Mouse (Mus musculus) right cerebral cortex, postnatal 4 days (tissue): Measurements from ENCODE around the gene Gucy2c.

Source experiments
- DNase-seq: peaks from one replicate; pipeline ENCODE4 v3.0.0-alpha.2; 2022

Gucy2c gene

GRCm38 (mm10) chr6:136723171-136723570, 58.4 kb downstream of the Gucy2c start:
- DNase-seq, result no peak

DNA sequence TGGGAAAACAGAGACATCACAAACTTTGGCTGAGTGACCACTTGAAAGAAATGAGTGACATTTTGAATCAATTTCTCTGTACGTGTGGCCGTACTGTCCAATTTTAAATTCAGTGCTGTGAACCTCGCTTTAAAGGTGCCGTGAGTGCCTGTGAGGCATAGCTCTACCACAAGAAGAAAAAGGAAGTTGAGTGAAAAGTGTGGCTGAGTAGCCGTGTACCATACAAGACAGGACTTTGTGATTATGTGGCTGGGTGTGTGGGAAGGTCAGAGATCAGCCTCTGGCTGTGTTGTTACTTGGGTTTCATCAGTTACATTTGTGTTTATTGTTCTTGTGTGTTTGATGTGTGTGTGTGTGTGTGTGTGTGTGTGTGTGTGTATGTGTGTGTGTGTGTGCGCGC, 59.0 kb downstream of the Gucy2c start:
- DNase-seq, result no peak

DNA sequence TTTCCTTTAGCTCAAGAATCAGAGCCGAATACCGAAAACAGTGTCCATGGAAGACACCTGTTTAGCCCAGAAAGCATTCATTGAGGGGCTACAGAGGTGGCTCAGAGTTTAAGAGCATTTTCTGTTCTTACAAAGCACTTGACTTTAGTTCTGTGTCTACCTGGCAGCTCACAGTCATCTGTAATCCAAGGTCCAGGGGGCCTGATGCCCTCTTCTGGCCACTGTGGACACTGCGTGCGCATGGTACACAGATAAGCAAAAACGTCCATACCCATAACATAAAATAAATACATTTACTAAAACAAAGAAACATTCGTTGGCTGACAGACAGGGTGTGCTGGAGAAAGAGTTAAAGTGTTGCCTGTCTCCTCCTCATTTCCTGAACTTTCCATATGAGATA, 59.6 kb downstream of the Gucy2c start:
- peak; percentile 62 for DNase-seq

GRCm38 (mm10) chr6:136720436-136720835, 61.1 kb downstream of the Gucy2c start:
- peak; percentile 12 for DNase-seq

- DNase-seq, result no peak
Measured at GRCm38 (mm10) chr6:136715881-136716431, 65.6 kb downstream of the Gucy2c start.

DNA sequence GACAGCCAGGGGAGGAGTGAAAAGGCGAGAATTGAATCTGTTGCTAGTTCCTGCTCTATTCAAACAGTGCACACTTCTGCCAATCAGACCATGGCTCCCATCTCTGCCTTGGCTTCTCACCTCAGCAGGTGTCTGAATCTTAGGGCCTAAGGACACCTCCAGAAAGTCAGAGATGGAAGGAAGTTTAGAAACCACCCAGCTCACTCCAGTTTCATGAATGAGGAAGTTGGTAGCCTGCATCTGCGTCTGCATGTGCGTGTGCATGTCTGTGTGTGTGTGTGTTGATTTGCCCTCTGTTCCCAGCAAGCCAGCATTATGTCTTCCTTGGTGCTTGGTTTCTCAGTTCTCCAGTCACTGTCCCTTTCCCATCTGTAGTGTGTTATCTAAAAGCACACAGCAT, 67.5 kb downstream of the Gucy2c start:
- DNase-seq, result no peak

GRCm38 (mm10) chr6:136710408-136710807, 71.2 kb downstream of the Gucy2c start:
- DNase-seq, result no peak

DNA sequence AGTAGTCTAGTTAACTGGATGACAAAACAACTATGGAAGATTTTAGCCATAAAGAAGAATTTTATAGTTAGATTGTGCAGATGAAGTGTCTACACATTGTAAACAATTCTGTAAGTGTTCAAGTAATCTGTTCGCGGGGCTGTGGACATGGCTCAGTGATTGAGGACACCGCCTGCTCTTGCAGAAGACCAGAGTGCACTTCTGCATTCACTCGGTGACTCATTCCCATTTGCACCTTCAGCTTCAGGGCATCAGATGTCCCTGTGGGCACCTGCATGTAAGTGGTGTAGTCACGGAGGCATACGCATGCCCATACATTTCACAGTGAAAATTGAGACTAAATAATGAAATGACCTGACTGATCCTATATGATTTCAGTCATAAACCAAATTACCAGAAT, 73.0 kb downstream of the Gucy2c start:
- no peak for DNase-seq

DNA sequence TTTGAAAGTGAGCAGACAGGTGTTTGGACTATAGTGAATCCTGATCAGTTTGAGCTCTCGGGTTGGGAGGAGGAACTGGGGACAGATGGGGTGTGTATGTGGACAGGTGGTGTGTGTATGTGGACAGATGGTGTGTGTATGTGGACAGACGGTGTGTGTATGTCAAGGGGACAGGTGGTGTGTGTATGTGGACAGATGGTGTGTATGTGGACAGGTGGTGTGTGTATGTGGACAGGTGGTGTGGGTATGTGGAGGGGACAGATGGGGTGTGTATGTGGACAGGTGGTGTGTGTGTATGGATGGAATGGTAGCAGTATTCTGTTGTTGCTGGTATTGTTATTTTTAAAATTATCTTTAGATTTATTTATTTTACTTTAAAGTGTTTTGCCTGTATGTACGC, 79.7 kb downstream of the Gucy2c start:
- no peak for DNase-seq

GRCm38 (mm10) chr6:136701185-136701584, 80.4 kb downstream of the Gucy2c start:
- DNase-seq, result no peak

DNA sequence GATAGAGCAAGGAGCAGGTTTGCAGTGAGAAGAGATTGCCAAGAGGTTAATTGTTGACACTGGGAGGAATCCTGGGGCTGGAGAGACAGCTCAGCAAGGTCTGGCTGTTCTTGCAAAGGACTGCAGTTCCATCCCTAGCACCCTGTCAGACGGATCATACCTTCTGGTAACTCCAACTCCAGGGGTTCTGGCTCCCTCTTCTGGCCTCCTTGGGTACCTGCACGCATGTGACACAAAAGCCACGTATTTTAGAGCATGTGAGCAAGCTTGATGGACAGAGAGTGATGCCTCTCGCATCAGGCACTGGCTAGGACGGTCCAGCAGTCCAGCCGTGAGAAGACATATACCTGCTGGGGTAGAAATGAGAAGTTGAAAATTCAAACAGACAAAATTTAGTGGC, 90.3 kb downstream of the Gucy2c start:
- DNase-seq, result no peak

DNA sequence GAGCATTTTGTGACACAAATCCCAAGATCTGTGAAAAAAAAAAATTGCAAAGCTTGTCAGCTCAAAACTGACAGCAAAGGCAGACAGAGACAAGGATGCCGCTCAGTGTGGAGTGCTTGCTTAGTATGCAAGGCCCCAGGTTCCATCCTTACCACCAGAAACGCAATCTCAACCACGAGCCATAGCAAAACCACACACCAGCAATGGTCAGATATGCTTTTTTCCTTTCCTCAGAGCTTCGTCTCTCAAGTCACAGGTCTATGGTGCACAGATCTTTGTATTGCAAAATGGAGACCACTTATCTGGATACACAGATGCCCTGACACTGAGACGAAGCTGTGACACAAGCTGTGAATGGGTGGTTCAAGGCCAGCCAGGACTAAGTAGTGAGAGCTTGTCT, 91.0 kb downstream of the Gucy2c start:
- DNase-seq, result no peak

DNA sequence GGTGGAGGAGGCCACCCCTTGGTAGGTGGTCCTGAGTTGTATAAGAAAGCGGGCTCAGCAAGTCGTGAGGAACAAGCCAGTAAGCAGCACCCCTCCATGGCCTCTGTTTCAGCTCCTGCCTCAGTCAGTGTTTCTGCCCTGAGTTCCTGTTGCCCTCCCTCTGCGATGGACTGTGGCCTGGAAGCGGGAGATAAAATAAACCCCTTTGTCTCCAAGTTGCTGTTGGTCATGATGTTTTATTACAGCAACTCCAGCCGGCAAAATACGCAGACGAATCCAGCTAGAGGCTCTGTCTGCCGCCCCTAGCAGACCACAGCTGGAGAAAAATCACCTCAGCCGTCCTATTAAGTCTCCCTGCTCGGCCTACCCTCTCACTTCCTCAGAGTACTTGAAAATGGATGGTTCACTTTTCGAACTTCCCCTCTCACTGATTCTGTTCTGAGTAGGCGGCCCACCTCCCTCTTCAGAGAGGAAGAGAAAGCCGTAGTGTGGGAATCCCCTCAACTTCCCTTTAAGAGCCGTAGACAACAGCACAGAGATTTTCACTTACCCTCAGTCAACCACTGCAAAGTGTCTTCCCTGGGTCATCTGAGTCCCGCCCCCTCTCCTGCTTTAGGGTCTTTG, 91.7 kb downstream of the Gucy2c start:
- DNase-seq, result no peak

GRCm38 (mm10) chr6:136685433-136685832, 96.1 kb downstream of the Gucy2c start:
- DNase-seq, result no peak

DNA sequence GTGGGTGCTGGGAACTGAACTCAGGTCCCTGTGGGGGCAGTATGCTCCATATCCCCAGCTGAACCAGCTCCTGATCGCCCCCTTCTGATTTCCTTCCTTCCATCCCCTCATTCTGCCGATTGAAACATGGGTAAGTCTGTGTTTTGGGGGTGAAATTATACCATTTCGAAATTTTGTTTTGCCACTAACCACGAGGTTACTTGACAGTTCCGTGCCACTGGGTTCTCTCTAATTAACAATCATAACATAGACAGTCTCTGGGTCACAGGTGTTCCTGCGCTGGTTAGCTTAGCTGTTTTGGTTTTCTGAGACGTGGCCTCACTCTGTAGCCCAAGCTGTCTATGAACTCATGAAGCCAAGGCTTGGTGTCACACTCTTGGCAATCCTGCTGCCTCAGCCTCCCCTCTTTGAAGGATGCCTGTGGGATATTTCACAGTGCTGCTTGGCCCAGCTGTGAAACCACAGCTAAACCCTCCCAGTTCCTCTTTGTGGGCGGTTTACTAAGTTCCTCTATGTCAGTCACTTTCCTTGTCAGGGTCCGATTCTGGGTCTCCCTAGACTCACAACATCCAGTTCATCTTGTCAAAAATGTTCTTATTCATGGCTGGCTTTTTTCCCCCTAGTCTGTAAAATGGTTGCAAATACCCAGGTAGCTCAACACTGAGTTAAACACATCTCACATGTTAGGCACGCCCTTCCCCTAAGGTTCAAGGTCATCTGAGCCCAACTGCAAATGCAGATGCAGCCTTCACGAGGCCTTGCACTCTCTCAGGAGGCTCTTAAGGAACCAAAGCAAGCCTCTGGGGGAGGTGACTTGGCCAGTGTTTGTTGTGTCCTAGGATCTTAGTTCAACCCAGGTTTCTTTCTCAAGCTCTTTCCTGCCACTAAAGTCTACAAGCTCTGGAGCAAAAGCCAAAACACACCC, 97.9 kb downstream of the Gucy2c start:
- no peak for DNase-seq

DNA sequence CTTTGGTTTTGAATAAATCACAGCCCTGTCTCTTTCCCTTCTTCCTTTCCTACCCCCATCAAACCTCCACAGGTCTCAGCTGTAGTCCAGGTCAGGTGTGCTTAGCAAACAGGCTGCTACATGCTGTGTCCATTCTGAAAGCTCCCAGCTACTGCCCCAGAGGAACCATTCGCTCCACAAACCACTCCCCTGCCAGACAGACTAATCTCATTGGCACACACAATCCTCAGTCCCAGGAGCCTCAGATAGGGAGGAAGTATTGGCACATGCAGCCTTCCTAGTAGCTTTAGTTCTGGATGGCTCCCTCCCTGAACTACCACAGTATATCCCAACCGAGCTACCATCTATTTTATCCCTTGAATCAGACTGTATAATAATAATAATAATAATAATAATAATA, 102.2 kb downstream of the Gucy2c start:
- DNase-seq, result no peak

DNA sequence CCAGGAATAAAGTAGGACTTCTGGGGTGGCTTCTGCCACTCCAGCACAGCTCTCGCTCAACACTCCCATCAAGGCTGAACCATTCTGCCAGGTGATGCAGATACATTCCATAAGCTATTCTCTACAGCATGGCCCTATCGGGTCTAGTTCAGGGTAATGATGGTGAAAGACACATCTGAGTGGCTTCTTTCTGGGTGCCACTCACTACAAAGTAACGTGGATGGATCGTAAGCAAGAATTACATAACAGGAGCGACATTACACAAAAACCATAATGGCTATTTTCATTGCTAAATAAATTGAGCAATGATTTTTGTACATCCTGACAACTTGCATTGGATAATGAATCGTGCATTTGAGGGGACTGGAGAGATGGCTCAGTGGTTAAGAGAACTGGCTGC, 106.6 kb downstream of the Gucy2c start:
- DNase-seq, result no peak

- peak; percentile 15 for DNase-seq
Measured at GRCm38 (mm10) chr6:136672467-136672866, 109.1 kb downstream of the Gucy2c start.

- DNase-seq, result no peak
Measured at GRCm38 (mm10) chr6:136669274-136669673, 112.3 kb downstream of the Gucy2c start.

DNA sequence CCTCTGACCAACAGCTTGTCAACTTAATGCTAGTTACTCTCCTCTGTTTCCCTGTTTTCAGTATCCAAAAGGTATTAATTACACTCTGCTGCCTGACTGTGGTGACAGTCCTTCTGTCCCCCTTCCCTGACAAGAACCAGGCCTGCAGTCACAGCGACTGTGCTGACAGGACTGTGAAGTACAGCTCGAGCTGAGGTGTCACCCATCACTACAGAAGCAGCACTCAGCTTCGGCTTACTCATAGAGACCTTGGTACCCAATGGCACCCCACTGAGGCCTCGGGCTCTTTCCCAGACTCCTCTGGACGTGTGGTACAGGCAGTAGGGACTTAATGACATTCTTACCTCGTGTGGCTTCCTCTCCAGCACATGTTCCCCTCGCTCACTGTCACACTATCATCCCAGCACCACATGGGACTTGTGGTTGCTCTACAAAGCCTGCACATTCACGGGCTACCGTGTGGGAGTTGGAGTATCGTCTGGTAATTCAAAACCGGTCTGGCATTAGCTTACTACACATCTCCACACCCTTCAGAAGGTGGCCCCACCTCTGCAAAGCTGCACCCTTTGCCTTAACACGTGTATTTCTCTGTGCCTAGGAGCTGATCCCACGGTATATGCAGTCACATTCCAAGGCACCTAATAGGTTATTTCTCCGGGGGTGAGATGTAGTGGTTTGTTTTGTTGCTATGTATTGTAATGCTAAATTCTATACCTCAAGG, 113.1 kb downstream of the Gucy2c start:
- DNase-seq, result no peak

DNA sequence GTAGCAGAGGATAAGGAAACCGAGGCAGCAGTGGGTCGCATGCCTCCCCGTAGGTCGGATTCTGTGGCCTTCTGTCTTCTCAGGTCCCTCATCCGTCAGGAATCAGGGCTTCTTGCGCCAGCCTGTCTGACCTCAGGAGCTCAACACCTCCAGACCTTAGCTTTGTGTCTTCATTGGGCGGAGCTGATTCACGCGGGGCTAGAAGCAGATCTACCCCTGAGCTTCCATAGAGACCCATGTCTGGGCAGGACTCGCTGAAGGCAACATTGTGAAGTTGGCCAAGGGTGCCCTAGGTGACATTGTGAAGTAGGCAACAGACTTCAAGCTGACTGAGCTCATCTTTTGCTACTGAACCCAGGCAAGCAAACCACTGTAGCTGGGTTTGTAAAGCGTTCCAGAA, 119.5 kb downstream of the Gucy2c start:
- no peak for DNase-seq

DNA sequence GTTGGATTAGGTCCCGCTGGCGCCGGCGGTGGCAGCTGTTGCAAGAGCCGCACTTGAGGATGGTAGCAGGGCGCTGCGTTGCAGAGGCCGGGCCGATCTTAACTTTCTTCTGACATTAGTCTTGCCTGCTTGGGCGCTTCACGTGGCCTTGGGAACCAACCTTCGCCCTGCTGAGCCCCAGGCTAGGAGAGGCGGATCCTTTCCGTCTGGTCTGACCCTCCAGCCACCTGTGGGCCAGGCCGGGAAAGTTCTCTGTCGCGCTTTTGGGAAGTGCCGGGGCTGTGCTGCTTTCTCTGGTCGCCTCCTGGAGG, 119.9 kb downstream of the Gucy2c start, which contains the start of gene Plbd1:
Gene Plbd1 (minus strand): TSS at position 223 of the 311 bp plus-strand sequence.
- peak; percentile 22 for DNase-seq
